Mouse (Mus musculus): ENCODE results near the gene Fig4. TPM values are rescaled to one million over a fixed set of nuclear protein-coding genes. Genes with fewer than 3 reads are reported as not detected.

The Fig4 gene
- polyA plus RNA-seq, 1 experiment from 2014 or later = 15.5 TPM

DNA sequence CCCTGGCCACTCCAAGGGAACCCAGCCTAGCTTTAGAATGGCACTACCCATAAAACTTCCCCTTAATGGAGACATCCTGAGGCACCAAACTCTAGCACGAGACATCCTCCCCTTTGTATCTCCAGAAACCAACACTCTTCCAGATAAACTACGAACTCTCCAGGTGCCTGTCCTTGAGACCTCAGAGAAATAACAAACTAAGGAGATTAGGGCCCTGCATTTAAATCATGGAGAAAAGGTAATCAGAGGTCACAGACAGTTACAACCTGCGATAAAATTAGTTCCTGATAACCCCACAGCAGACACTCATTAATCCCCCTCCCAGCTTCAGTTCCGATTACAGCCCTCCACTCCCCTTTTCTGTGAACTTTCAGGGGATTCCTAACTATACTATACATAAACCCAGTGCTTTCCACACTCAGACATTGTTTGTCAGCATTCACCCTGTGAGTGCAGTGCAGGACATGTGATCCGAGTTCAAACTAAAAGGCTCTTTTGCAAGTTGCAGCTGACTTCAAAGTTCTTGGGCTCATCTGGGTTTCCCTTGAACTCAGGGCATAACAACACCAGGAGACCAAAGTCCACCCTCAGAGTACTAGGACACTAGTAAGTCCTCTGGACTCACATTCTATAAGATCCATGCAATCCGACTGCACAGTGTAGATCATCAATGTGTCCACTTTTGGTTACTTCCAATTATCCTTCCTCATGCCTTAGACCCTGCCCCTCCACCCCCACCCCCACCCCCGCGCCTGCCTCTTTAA lies 42.6 kb downstream of the Fig4 start:
- Histone ChIP-seq H3K27ac (replicated peaks) (no peak overlapping the region), H3K27me3 (no peaks in the 10 kb centered on the region), H3K36me3 (no peaks in the 10 kb centered on the region; the same call in 1 of the 2 replicates), H3K9ac (no peak overlapping the region), H3K9me3 (replicated peaks) (no peaks in the 10 kb centered on the region), H3K4me1 (no peaks in the 10 kb centered on the region), H3K4me2 (replicated peaks) (no peak overlapping the region), H3K4me3 (replicated peaks) (no peak overlapping the region)
- 43% methylated on average over 8 of the region's 8 CpGs for WGBS
- no peak for ATAC-seq (ENCODE audit: insufficient number of reproducible peaks, low FRiP score, low TSS enrichment, low read depth)

DNA sequence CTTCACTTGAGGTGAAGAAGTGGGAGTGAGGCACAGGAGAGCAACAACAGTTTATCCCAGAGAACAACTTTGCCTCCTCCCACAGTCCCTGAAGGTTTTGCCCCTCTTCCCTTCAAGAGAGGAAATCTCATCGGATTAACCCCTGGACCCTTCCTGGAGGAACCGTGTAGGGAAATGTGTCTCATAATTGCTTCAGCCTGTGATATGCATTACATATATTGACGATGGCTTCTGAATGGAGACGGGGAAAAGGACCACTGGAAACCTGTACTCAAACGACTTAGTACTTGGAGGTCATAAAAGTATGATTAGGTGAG lies 52.4 kb downstream of the Fig4 start:
- no peak overlapping the region for H3K27ac ChIP-seq (replicated peaks)
- H3K4me2 ChIP-seq (replicated peaks) = no peak overlapping the region
- H3K4me1 ChIP-seq = no peaks in the 10 kb centered on the region
- H3K9me3 ChIP-seq (replicated peaks) = no peaks in the 10 kb centered on the region
- H3K9ac ChIP-seq = no peak overlapping the region
- H3K27me3 ChIP-seq = no peaks in the 10 kb centered on the region
- WGBS = 29% methylated on average over 5 of the region's 5 CpGs
- H3K4me3 ChIP-seq (replicated peaks) = no peak overlapping the region
- ATAC-seq (ENCODE audit: insufficient number of reproducible peaks, low FRiP score, low TSS enrichment, low read depth) = no peak
- peaks cover 8% of the 10 kb centered on the region; the same call in 1 of the 2 replicates for H3K36me3 ChIP-seq

DNA sequence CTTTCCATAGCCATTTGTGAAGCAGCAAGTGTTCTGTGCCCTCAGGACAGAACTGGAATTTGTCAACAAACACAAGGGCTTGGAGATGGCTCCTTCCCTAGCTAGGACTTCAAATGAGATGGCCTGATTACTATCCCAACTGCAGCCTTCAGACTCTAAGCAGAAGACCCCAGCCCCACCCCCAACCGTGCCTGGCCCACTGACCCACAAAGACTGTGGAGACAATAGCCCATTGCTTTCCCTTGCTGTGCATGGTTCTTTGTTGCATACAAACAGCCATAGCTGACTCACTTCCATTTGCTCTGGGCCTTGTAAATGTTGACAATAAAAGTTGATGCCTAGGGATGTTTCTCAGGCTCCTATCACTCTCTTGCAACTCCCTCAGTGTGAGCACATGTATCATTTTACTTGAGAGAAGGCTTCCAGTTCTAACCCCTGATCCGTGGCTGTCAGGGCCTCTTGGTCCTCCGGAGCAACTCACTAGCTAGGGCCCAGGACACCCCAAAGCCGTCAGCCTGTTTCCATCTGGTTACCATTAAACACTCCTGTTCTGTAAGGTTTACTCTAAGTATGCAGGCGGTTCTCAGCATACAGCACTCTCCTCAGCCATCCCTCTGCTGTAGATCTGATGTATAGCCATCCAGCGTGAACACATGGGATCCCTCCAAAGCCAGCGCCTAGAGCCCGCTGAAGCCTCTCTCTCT lies 52.9 kb downstream of the Fig4 start:
- no peak overlapping the region for H3K27ac ChIP-seq (replicated peaks)
- peaks cover 8% of the 10 kb centered on the region; the same call in 1 of the 2 replicates for H3K36me3 ChIP-seq
- H3K4me2 ChIP-seq (replicated peaks) = no peak overlapping the region
- no peak for ATAC-seq (ENCODE audit: insufficient number of reproducible peaks, low FRiP score, low TSS enrichment, low read depth)
- 36% methylated on average over 8 of the region's 8 CpGs for whole genome bisulfite sequencing
- H3K4me3 ChIP-seq (replicated peaks) = no peak overlapping the region
- H3K9ac ChIP-seq = no peak overlapping the region
- H3K4me1 ChIP-seq = no peaks in the 10 kb centered on the region
- no peaks in the 10 kb centered on the region for H3K9me3 ChIP-seq (replicated peaks)
- H3K27me3 ChIP-seq = no peaks in the 10 kb centered on the region

DNA sequence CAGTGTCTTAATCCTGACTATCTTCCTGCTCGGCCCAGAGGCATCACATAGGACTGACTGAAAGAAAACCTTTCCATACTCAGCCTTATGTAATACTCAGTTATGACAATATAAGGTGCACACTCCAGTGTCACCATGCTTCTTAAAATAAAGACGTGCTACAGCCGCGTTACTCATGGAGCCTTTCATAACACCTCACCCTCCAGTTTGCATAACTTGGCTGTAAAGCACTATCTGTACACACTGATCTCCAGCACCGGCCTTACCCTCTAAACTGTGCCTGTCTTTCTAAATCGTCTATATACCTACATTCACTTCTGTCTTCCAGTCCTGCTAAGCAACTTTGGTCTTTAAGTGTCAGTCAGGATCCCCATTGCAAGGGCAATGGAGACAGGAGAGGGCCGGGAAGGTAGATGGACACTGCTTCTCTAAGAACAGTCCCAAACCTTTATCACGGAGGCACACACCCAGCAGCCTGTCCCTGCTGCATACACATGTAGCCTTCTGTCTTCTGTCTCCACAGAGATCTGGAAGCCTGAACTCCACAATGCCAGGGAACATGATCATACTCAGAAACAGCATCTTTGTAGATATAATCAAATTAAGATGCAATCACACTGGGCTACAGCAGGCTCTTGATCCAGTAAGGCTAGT lies 53.9 kb downstream of the Fig4 start:
- Histone ChIP-seq H3K27ac (replicated peaks) (no peak overlapping the region), H3K4me1 (no peaks in the 10 kb centered on the region), H3K4me3 (replicated peaks) (no peak overlapping the region), H3K27me3 (no peaks in the 10 kb centered on the region), H3K4me2 (replicated peaks) (no peak overlapping the region), H3K36me3 (peaks cover 8% of the 10 kb centered on the region; the same call in 1 of the 2 replicates), H3K9me3 (replicated peaks) (no peaks in the 10 kb centered on the region), H3K9ac (no peak overlapping the region)
- WGBS = 89% methylated on average over 8 of the region's 8 CpGs
- ATAC-seq (ENCODE audit: insufficient number of reproducible peaks, low FRiP score, low TSS enrichment, low read depth) = no peak

DNA sequence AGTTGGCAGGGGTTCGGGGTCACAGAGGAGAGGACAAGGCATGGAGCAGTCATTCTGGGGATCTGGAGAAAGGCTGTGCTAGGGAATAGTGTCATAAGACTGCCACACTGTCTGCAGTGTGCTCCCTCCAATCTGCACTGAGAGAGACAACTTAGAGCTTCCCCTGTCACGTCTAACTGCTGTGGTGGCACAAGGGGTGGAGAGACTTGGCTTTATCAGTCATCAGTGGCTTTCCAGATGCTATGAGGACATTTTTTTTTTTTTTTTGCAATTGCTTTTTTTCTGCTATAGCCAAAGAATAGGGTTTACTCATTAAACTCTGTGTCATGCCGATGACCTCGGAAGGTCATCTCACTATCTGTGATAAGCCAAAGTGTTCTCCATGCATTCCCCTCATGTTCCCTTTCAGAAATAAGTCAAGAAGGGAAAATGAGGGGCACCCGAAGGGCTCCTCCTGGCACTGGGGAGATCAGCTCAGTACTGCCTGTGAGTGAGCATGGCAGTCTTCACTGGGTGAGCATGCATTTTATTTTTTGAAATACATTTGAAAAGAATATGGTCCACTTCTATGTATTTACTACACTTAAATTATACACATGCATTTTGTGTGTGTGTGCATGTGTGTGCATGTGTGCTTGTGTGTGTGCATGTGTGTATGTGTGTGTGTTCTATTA lies 55.1 kb downstream of the Fig4 start:
- WGBS = 89% methylated on average over 5 of the region's 5 CpGs
- no peak for ATAC-seq (ENCODE audit: insufficient number of reproducible peaks, low FRiP score, low TSS enrichment, low read depth)
- no peaks in the 10 kb centered on the region for H3K9me3 ChIP-seq (replicated peaks)
- H3K36me3 ChIP-seq = peaks cover 8% of the 10 kb centered on the region; the same call in 1 of the 2 replicates
- no peak overlapping the region for H3K4me2 ChIP-seq (replicated peaks)
- no peaks in the 10 kb centered on the region for H3K4me1 ChIP-seq
- H3K27me3 ChIP-seq = no peaks in the 10 kb centered on the region
- H3K4me3 ChIP-seq (replicated peaks) = no peak overlapping the region
- H3K27ac ChIP-seq (replicated peaks) = no peak overlapping the region
- no peak overlapping the region for H3K9ac ChIP-seq

DNA sequence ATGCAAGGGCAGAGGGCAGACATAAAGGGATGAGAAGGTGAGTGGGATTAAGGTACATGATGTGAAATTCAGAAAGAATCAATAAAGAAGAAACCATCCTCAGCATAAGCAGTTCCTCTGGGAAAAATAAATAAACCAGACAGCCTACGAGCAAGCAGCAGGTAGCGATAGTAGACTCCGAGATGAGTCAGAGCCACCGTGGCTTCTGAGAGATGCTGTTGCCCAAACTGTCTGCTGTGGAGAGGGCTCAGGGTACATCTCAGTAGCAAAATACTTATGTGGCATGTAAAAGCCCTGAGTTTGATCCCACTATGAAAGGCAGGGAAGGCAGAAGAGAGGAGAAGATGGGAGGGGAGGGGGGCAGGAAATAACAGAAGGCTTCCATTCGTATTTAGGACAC lies 56.9 kb downstream of the Fig4 start:
- no peaks in the 10 kb centered on the region for H3K27me3 ChIP-seq
- H3K36me3 ChIP-seq = peaks cover 3% of the 10 kb centered on the region; the same call in 1 of the 2 replicates
- H3K4me2 ChIP-seq (replicated peaks) = no peak overlapping the region
- no peak overlapping the region for H3K9ac ChIP-seq
- WGBS = 80% methylated on average over 5 of the region's 5 CpGs
- ATAC-seq (ENCODE audit: insufficient number of reproducible peaks, low FRiP score, low TSS enrichment, low read depth) = no peak
- no peaks in the 10 kb centered on the region for H3K9me3 ChIP-seq (replicated peaks)
- H3K4me1 ChIP-seq = no peaks in the 10 kb centered on the region
- H3K4me3 ChIP-seq (replicated peaks) = no peak overlapping the region
- no peak overlapping the region for H3K27ac ChIP-seq (replicated peaks)

DNA sequence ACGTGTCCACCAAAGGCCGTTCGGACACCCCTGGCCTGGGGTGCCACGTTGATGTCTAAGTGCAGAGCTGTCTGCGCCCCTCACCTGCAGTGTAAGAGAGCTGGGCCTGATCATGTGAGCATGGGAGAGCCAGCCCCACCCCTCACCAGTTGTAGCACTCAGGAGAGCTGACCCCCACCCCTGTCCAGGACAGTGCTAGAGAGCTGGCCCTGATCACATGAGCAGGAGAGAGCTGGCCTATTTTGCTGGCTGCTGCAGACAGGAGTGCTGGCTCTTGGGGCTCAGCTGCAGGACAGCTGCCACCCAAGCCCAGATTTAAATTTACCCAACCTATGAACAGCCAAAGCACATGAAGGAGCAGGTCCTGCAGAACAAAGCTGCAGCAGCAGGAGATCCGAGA lies 57.6 kb downstream of the Fig4 start:
- H3K9me3 ChIP-seq (replicated peaks) = no peaks in the 10 kb centered on the region
- no peak for ATAC-seq (ENCODE audit: insufficient number of reproducible peaks, low FRiP score, low TSS enrichment, low read depth)
- 93% methylated on average over 6 of the region's 6 CpGs for WGBS

DNA sequence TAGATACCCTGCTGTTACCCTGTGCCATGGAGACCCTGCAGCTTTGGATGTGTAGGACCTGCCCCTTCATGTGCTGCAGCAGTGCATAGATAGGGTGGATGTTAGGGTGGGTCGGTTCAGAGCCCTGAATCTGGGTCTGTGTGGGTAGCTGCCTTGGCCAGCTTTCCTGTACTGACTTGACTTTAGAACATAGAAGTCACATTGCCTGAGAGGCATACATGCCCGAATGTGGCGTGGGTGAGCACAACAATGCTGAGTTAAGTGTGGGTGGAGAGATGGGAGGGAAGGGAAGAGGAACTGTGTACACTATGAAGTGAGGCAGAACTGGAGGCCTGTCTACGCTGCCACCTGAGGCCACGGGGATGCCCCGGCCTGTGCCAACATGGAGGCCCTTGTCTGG lies 58.0 kb downstream of the Fig4 start:
- Histone ChIP-seq H3K4me2 (replicated peaks) (no peak overlapping the region), H3K36me3 (peaks cover 3% of the 10 kb centered on the region; the same call in 1 of the 2 replicates), H3K27me3 (no peaks in the 10 kb centered on the region), H3K9me3 (replicated peaks) (no peaks in the 10 kb centered on the region), H3K4me3 (replicated peaks) (no peak overlapping the region), H3K4me1 (no peaks in the 10 kb centered on the region), H3K9ac (no peak overlapping the region), H3K27ac (replicated peaks) (no peak overlapping the region)
- no peak for ATAC-seq (ENCODE audit: insufficient number of reproducible peaks, low FRiP score, low TSS enrichment, low read depth)
- 81% methylated on average over 6 of the region's 6 CpGs for WGBS

More for the DNA sequence above, 57.6 kb downstream of the Fig4 start:
- Histone ChIP-seq H3K4me2 (replicated peaks) (no peak overlapping the region), H3K27me3 (no peaks in the 10 kb centered on the region), H3K36me3 (peaks cover 3% of the 10 kb centered on the region; the same call in 1 of the 2 replicates), H3K4me1 (no peaks in the 10 kb centered on the region), H3K9ac (no peak overlapping the region), H3K4me3 (replicated peaks) (no peak overlapping the region), H3K27ac (replicated peaks) (no peak overlapping the region)

DNA sequence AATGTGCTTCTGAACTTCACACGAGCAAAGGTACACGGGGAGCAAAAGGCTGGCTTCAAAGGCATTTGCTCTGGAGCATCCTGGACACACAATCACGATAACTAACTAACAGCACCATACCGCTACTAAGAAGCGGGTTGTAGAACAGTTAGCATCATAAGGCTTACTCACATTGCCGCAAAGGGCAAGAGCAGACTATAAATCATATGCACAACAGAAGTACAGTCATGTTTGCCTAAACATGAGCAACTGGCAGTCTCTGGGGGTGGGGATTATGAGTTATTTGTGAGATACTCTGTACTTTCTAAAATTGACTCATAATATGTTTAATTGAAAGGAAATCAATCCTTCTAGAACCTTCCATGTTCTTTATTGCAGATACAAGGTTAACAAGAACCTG lies 59.1 kb downstream of the Fig4 start:
- Histone ChIP-seq H3K9me3 (replicated peaks) (no peaks in the 10 kb centered on the region), H3K27ac (replicated peaks) (no peak overlapping the region), H3K36me3 (peaks cover 7% of the 10 kb centered on the region; the same call in 1 of the 2 replicates), H3K4me2 (replicated peaks) (no peak overlapping the region), H3K4me3 (replicated peaks) (no peak overlapping the region), H3K9ac (no peak overlapping the region), H3K27me3 (no peaks in the 10 kb centered on the region), H3K4me1 (no peaks in the 10 kb centered on the region)
- WGBS = 92% methylated on average over 6 of the region's 6 CpGs
- ATAC-seq (ENCODE audit: insufficient number of reproducible peaks, low FRiP score, low TSS enrichment, low read depth) = no peak

DNA sequence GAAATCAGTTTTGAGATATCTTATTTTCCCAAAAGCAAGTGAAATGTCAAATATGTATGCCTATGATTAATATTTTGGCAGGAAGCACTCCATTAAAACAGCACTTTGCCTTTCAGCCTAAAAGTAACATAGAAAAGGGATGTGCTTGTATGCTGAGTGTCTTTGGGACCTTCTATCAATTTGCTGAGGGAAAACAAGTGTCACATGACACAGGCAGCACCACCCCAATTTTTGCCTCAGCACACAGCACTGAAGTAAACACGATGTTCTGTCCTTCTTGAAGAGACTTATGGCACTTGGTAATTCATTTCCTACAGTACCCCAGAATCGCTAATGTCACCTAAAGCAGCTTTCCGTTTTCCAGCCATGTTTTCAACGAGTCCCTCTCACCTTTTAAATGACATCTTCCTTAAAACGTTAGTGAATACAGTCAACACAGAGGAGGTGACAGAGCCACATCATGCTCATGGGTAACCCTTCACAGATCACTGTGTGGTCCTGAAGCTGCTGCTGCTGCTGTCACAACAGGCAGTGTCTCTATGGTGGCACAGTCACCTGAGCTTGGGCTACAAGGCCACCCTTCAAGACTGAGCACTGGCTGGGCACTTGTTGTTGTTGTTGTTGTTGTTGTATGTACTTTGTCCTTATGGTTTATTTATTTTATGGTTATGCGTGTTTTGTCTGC lies 61.4 kb downstream of the Fig4 start:
- H3K4me1 ChIP-seq = no peaks in the 10 kb centered on the region
- no peaks in the 10 kb centered on the region for H3K27me3 ChIP-seq
- no peak overlapping the region for H3K4me3 ChIP-seq (replicated peaks)
- H3K9ac ChIP-seq = no peak overlapping the region
- ATAC-seq (ENCODE audit: insufficient number of reproducible peaks, low FRiP score, low TSS enrichment, low read depth) = no peak
- H3K4me2 ChIP-seq (replicated peaks) = no peak overlapping the region
- peaks cover 7% of the 10 kb centered on the region; the same call in 1 of the 2 replicates for H3K36me3 ChIP-seq
- H3K27ac ChIP-seq (replicated peaks) = no peak overlapping the region
- no peaks in the 10 kb centered on the region for H3K9me3 ChIP-seq (replicated peaks)
- 78% methylated on average over 6 of the region's 6 CpGs for WGBS
